Comparison of ENCODE assay signal across 9 mouse cellular contexts in genomic region chr4:133496738-133497445, GRCm38 (mm10). TPM values are rescaled to one million over a fixed set of nuclear protein-coding genes. Genes with fewer than 3 reads are reported as not detected.
DNase-seq lines count a peak whose midpoint lies in the region; ATAC-seq and TF ChIP-seq lines count a peak whose summit lies in the region.
"Had no signal": no experiment of that assay in that cellular context is flagged by ENCODE, and none has a peak within 500 bp of the region (broad histone marks: within the 10 kb centered on the region; RNA-seq: fewer than 3 reads in every experiment).

No protein-coding gene starts in this region.

- peak overlapping the region; percentile 64 for H3K4me3 ChIP-seq in heart, embryonic 15.5 days
- peak overlapping the region; percentile 92 for H3K4me3 ChIP-seq in cerebellum, adult 2 months (replicated peaks; ENCODE audit: insufficient read depth, low read depth, low read length)
- H3K4me3 ChIP-seq in forebrain, embryonic 16.5 days (replicated peaks; ENCODE audit: low read length), result peak overlapping the region; percentile 74
- peak overlapping the region; percentile 62 for H3K4me3 ChIP-seq in midbrain, embryonic 16.5 days (ENCODE audit: low read depth, low read length)

- no peak for ATAC-seq in heart, embryonic 15.5 days (replicated peaks; ENCODE audit: insufficient number of reproducible peaks, insufficient read depth, low FRiP score, low read depth)
- ATAC-seq in forebrain, embryonic 16.5 days, result no peak
- no peak for ATAC-seq in midbrain, embryonic 16.5 days

- no peak overlapping the region for H3K27ac ChIP-seq in heart, embryonic 15.5 days
- peak overlapping the region; percentile 95 for H3K27ac ChIP-seq in cerebellum, adult 2 months (ENCODE audit: insufficient read depth, low read length)
- no peak overlapping the region for H3K27ac ChIP-seq in forebrain, embryonic 16.5 days (ENCODE audit: low read length)
- no peak overlapping the region for H3K27ac ChIP-seq in midbrain, embryonic 16.5 days (ENCODE audit: low read length)

- H3K4me1 ChIP-seq in heart, embryonic 15.5 days (replicated peaks), result peaks cover 30% of the 10 kb centered on the region
- peaks cover 9% of the 10 kb centered on the region for H3K4me1 ChIP-seq in cerebellum, adult 2 months (ENCODE audit: control insufficient read depth, insufficient read depth, low read length)
- H3K4me1 ChIP-seq in forebrain, embryonic 16.5 days (replicated peaks; ENCODE audit: control insufficient read depth, insufficient read depth, low read length), result peaks cover 27% of the 10 kb centered on the region
- peaks cover 15% of the 10 kb centered on the region for H3K4me1 ChIP-seq in midbrain, embryonic 16.5 days (ENCODE audit: control insufficient read depth, insufficient read depth, low read length)

- WGBS in heart, embryonic 15.5 days, result 34% methylated on average over 6 of the region's 6 CpGs
- WGBS in cerebellum, adult 2 months, result 5% methylated on average over 6 of the region's 6 CpGs
- WGBS in forebrain, embryonic 16.5 days, result 16% methylated on average over 6 of the region's 6 CpGs
- WGBS in midbrain, embryonic 16.5 days, result 23% methylated on average over 6 of the region's 6 CpGs

- no peak overlapping the region for H3K9ac ChIP-seq in heart, embryonic 15.5 days
- peak overlapping the region; percentile 73 for H3K9ac ChIP-seq in forebrain, embryonic 16.5 days (replicated peaks; ENCODE audit: low read depth, low read length)
- H3K9ac ChIP-seq in midbrain, embryonic 16.5 days (ENCODE audit: low read depth, low read length), result no peak overlapping the region

- DNase-seq in heart, postnatal 14 days, result no peak
- DNase-seq in cerebellum, adult 2 months, result peak; percentile 64 to 75
- DNase-seq in thymus, postnatal 25 days, result no peak
- DNase-seq in adipocyte (ENCODE audit: low spot score), result no peak
- no peak for DNase-seq in embryo, embryonic 10 days (ENCODE audit: low spot score)

- no peak for TF ChIP-seq CTCF in cerebellum, adult 2 months (IDR thresholded peaks at IDR 0.05; ENCODE audit: borderline replicate concordance, insufficient read depth, low read depth, low read length)

- intact Hi-C loops in heart, postnatal 14 days (cut with DNase I), result no loop called here

- H3K27me3 ChIP-seq in heart, embryonic 15.5 days, result peaks cover 74% of the 10 kb centered on the region
- H3K27me3 ChIP-seq in cerebellum, adult 2 months (ENCODE audit: control insufficient read depth, insufficient read depth, low read length), result no peaks in the 10 kb centered on the region
- peaks cover 48% of the 10 kb centered on the region for H3K27me3 ChIP-seq in forebrain, embryonic 16.5 days (replicated peaks; ENCODE audit: control insufficient read depth, insufficient read depth, low read length)
- H3K27me3 ChIP-seq in midbrain, embryonic 16.5 days (ENCODE audit: control insufficient read depth, insufficient read depth, low read depth, low read length), result peaks cover 45% of the 10 kb centered on the region

- peak; percentile 44; the same call in 1 of the 2 replicates for TF ChIP-seq POLR2A in cerebellum, adult 2 months (IDR thresholded peaks at IDR 0.05; ENCODE audit: borderline replicate concordance, insufficient read depth, low read length)

- H3K9me3 ChIP-seq in heart, embryonic 15.5 days (replicated peaks), result no peaks in the 10 kb centered on the region
- H3K9me3 ChIP-seq in forebrain, embryonic 16.5 days (ENCODE audit: control insufficient read depth, low read length), result no peaks in the 10 kb centered on the region
- no peaks in the 10 kb centered on the region for H3K9me3 ChIP-seq in midbrain, embryonic 16.5 days (replicated peaks; ENCODE audit: control insufficient read depth, low read length, poor library complexity, severe bottlenecking)

- H3K36me3 ChIP-seq in heart, embryonic 15.5 days, result no peaks in the 10 kb centered on the region
- no peaks in the 10 kb centered on the region for H3K36me3 ChIP-seq in forebrain, embryonic 16.5 days (ENCODE audit: control insufficient read depth, insufficient read depth)
- H3K36me3 ChIP-seq in midbrain, embryonic 16.5 days (ENCODE audit: control insufficient read depth, insufficient read depth, low read length), result no peaks in the 10 kb centered on the region

- peak overlapping the region; percentile 100 for H3K4me2 ChIP-seq in heart, embryonic 15.5 days
- H3K4me2 ChIP-seq in forebrain, embryonic 16.5 days (ENCODE audit: low read length), result peak overlapping the region; percentile 98
- peak overlapping the region; percentile 80 for H3K4me2 ChIP-seq in midbrain, embryonic 16.5 days (ENCODE audit: low read length)

RNA-seq across cellular contexts. Expression of gene Trnp1, which starts 1.5 kb away (rescaled TPM):
- polyA plus RNA-seq in heart, embryonic 15.5 days (2015; fragmentation: Nextera tagmentation; extraction: Ambion mirVana), result 1.3 and 1.4 TPM in 2 replicates
- total RNA-seq in heart, postnatal 14 days (2021), result 1 to 10 TPM; 1.6 to 3.1 TPM
- polyA plus RNA-seq in cerebellum, adult 2 months (2012; rRNA removed), result 153 and 162 TPM in 2 replicates
- 6.5 and 9.2 TPM in 2 replicates for polyA plus RNA-seq in forebrain, embryonic 16.5 days (2015; fragmentation: Nextera tagmentation; extraction: Ambion mirVana)
- polyA plus RNA-seq in midbrain, embryonic 16.5 days (2015; fragmentation: Nextera tagmentation; extraction: Ambion mirVana), result 5.7 and 8.2 TPM in 2 replicates
- total RNA-seq: CH12.LX had no signal

RNA-seq across cellular contexts. Expression of gene Tent5b, which starts 17.0 kb away (rescaled TPM):
- 0.83 and 1.2 TPM in 2 replicates for polyA plus RNA-seq in heart, embryonic 15.5 days (2015; fragmentation: Nextera tagmentation; extraction: Ambion mirVana)
- 1 to 10 TPM; 3.5 to 5.1 TPM for total RNA-seq in heart, postnatal 14 days (2021)
- polyA plus RNA-seq in cerebellum, adult 2 months (2012; rRNA removed), result 0.21 and 0.26 TPM in 2 replicates
- 0.09 and 0.14 TPM in 2 replicates for polyA plus RNA-seq in forebrain, embryonic 16.5 days (2015; fragmentation: Nextera tagmentation; extraction: Ambion mirVana)
- 0.15 TPM in 2 replicates for polyA plus RNA-seq in midbrain, embryonic 16.5 days (2015; fragmentation: Nextera tagmentation; extraction: Ambion mirVana)
- total RNA-seq: CH12.LX had no signal

RNA-seq across cellular contexts. Expression of gene Kdf1, which starts 21.9 kb away (rescaled TPM):
- polyA plus RNA-seq in heart, embryonic 15.5 days (2015; fragmentation: Nextera tagmentation; extraction: Ambion mirVana), result 0.84 and 5.0 TPM in 2 replicates
- not detected for total RNA-seq in heart, postnatal 14 days (2021)
- polyA plus RNA-seq in cerebellum, adult 2 months (2012; rRNA removed), result 0.10 TPM in 1 of 2 replicates, not detected in the other
- 0.35 and 0.44 TPM in 2 replicates for polyA plus RNA-seq in forebrain, embryonic 16.5 days (2015; fragmentation: Nextera tagmentation; extraction: Ambion mirVana)
- 0.61 and 0.69 TPM in 2 replicates for polyA plus RNA-seq in midbrain, embryonic 16.5 days (2015; fragmentation: Nextera tagmentation; extraction: Ambion mirVana)
- total RNA-seq: CH12.LX had no signal

RNA-seq across cellular contexts. Expression of gene Nudc, which starts 48.9 kb away (rescaled TPM):
- 199 and 206 TPM in 2 replicates for polyA plus RNA-seq in heart, embryonic 15.5 days (2015; fragmentation: Nextera tagmentation; extraction: Ambion mirVana)
- 10 to 100 TPM; 57.8 to 60.2 TPM for total RNA-seq in heart, postnatal 14 days (2021)
- polyA plus RNA-seq in cerebellum, adult 2 months (2012; rRNA removed), result 197 and 231 TPM in 2 replicates
- 256 and 259 TPM in 2 replicates for polyA plus RNA-seq in forebrain, embryonic 16.5 days (2015; fragmentation: Nextera tagmentation; extraction: Ambion mirVana)
- polyA plus RNA-seq in midbrain, embryonic 16.5 days (2015; fragmentation: Nextera tagmentation; extraction: Ambion mirVana), result 247 and 263 TPM in 2 replicates

RNA-seq across cellular contexts. Expression of gene Nr0b2, which starts 56.3 kb away (rescaled TPM):
- 13.4 and 16.0 TPM in 2 replicates for polyA plus RNA-seq in heart, embryonic 15.5 days (2015; fragmentation: Nextera tagmentation; extraction: Ambion mirVana)
- total RNA-seq in heart, postnatal 14 days (2021), result 10 to 100 TPM; 20.1 to 23.2 TPM
- 2.1 and 2.6 TPM in 2 replicates for polyA plus RNA-seq in cerebellum, adult 2 months (2012; rRNA removed)
- polyA plus RNA-seq in forebrain, embryonic 16.5 days (2015; fragmentation: Nextera tagmentation; extraction: Ambion mirVana), result not detected in 2 replicates
- not detected in 2 replicates for polyA plus RNA-seq in midbrain, embryonic 16.5 days (2015; fragmentation: Nextera tagmentation; extraction: Ambion mirVana)
- total RNA-seq: CH12.LX had no signal

Comparison
In these comparisons a context has a peak if more than half of its experiments do, and no peak if none do; other contexts are left out.
1. DNase-seq: peak in cerebellum, adult 2 months (2 of 2); none in heart, postnatal 14 days (0 of 2), thymus, postnatal 25 days (single experiment), adipocyte (single experiment) and embryo, embryonic 10 days (single experiment).
2. RNA of gene Trnp1, which starts 1.5 kb away (polyA plus RNA-seq): 153 to 162 TPM in cerebellum, adult 2 months; 5.7 to 8.2 TPM in midbrain, embryonic 16.5 days, 6.5 to 9.2 TPM in forebrain, embryonic 16.5 days and 1.3 to 1.4 TPM in heart, embryonic 15.5 days; every median in the first group is over 10 times any median in the second.
3. Peak in every context shown above with its lines, with median percentiles within 50 percentile points of each other: H3K4me2 ChIP-seq and H3K4me3 ChIP-seq.